Mouse (Mus musculus) megakaryocyte, embryonic 14.5 days (primary cell): Measurements from ENCODE around the gene Lyl1.

Source experiments
- FLI1 ChIP-seq: IDR thresholded peaks from 2 replicates; pipeline ENCODE4 v1.6.1; 2012; ENCODE audit warnings: low read length, inconsistent platforms, mixed read lengths
- GATA1 ChIP-seq: IDR thresholded peaks from 3 replicates; pipeline ENCODE4 v1.6.1; 2012; ENCODE audit warnings: mixed read lengths, low read length, inconsistent platforms, borderline replicate concordance

DNA sequence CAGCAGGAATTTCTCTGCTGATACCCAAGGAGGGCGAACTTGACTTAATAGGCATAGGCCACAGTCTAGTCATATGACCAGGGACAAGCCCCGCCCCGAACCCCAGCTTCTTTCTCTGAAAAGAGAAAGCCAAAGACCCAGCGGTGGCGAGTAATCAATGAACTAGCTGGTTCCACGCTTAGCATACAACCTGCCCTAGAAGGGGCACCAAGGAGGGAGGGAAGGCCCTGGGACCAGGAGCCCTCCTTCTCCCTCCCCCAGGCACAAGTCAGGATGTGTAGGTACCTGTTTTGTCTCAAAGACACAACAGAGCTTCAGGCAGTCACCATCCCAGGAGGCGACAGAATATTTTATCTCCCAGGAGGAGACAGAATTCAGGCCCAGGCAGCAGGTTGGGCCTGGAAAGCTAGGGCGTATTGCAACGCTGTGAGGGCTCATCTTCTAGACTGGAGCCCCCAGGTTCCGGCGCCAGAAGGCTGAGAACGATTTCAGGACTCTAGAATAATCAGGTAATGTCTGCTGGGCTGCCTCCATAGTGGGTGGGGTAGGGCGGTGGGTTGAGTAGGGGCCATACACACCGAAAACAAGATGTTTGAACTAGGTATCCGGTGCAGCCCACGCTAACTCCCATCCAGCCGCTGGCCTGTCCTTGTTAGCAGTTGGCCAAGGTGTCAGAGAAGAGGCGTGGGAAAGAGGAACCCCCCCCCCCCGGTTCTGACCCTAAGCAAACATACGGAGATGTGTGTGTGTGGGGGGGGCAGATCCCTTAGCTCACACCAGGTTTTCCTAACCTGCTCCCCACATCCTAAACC lies 14.9 kb upstream of the Lyl1 start, which contains the start of gene Trmt1:
- TF ChIP-seq GATA1 (no peak), FLI1 (no peak)
